Mouse (Mus musculus) embryonic fibroblast, embryonic 13.5 days (primary cell): ENCODE measurements at regions not wholly inside any gene's neighbourhood (a gene's known extent, or its start where the extent isn't known, plus 50 kb on each side); places are given as distances from the start of the nearest gene placed in this dataset.
A peak's percentile ranks its signal among the peaks of the same experiment; 100 is the strongest.

Source experiments
- H3K27ac ChIP-seq: 2 replicates; pipeline ENCODE4 v1.5.1; 2012; ENCODE audit warnings: low read length, control low read depth, inconsistent platforms; ENCODE audit not compliant: insufficient read depth
- H3K4me1 ChIP-seq: 2 replicates; pipeline ENCODE4 v1.6.1; 2011; ENCODE audit warnings: low read length; ENCODE audit not compliant: control insufficient read depth, insufficient read depth
- H3K4me3 ChIP-seq: 2 replicates; pipeline ENCODE4 v1.5.1; 2011; ENCODE audit warnings: mild to moderate bottlenecking, control low read depth, low read length; ENCODE audit not compliant: insufficient read depth
- CTCF ChIP-seq: IDR thresholded peaks from 2 replicates; pipeline ENCODE4 v1.5.1; 2011; ENCODE audit warnings: mild to moderate bottlenecking, control low read depth, low read length, moderate library complexity, borderline replicate concordance; ENCODE audit not compliant: insufficient read depth
- POLR2A ChIP-seq: IDR thresholded peaks from 2 replicates; pipeline ENCODE4 v1.6.1; 2011; ENCODE audit warnings: low read depth, mild to moderate bottlenecking, control low read depth, low read length, moderate library complexity

DNA sequence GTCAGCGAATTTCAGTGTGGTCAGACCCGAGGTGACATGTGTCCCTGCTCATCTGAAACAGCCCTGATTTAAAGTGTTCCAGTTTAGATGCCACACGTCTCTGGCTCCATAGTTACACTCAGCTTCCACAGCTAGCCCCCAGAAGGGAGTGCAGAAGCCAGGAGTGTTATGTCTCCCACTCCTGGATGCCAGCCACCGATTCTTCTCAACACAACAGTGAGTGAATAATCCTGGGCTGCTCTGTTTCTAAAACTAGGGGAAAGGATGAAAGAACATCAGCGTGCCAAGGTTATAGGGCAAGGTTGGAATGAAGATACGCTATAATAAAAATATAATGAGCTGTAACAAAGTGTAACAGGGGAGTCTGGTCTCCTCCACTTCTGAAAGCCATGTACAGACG, 51.5 kb upstream of the Stmnd1 start:
- Histone ChIP-seq H3K27ac (no peak overlapping the region), H3K4me3 (no peak overlapping the region), H3K4me1 (peaks cover 6% of the 10 kb centered on the region)
- TF ChIP-seq CTCF (no peak), POLR2A (no peak)

DNA sequence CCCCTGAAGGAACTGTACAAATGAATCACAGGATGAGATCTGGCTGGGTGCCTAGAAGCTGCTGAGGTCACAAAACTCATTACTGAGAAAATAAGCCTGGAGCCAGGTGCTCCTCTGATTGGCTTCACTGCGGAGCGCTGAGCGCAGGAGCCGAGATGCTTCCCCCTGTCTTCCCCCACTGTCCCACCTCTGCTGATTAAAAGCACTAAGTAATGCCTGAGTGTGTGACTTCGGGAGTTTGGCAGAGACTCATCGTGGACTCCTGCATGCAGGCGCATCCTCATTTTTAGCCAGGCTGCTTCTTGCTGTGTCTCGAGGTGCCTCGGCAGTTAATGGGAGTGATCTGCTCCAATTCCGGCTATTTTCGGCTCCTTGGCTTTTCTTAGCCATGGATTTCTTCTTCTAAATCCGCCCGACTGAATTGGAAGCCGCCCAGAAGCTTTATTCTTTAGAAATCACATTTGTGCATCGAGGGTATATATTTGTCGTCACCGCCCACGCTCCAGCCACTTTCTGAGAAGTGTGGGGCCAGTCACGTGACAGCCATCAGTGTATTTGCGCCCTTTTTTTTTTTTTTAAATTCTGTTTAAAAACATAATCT, 55.3 kb upstream of the Stmnd1 start:
- TF ChIP-seq POLR2A (no peak), CTCF (no peak)
- Histone ChIP-seq H3K4me3 (peak overlapping the region; percentile 0; the same call in 1 of the 2 replicates), H3K4me1 (peaks cover 9% of the 10 kb centered on the region), H3K27ac (peak overlapping the region; percentile 3; the same call in 1 of the 2 replicates)

DNA sequence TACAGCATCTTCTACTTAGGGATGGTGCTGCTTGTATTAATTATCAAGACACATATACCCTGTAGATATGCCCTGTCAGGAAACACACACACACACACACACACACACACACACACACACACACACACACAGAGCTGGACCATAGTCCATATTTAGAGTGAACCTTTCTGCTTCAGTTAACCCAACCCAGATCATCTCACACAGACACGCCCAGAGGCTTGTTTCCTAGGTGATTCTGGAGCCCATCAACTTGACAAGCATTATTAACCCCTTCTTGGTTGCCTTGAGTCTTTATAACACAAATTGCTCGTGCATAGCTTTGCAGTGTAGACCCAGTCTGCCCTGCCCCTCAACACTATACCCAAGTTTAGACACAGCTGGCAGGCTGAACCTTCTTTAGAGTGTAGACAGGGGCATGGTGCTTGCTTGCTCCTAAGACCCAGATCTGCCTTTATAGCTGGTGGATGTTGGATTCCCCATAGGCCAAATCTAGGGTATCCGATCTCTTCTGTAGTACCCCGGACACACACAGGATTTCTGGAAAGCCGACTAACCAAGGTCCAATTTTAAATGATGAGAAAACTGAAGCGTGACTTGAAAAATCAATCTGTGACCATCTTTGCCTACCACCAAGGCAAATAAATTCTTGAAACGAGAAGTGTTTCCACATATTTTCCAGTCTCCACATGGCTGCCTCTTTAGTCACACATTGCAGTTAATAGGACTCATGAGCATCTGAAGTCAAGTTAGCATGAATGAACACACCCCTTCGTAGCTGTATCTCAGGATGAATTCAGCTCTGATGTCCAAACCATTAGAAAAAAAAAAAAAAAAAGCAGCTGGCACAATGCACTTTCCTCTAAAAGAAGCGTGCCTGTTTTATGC, 56.3 kb upstream of the Stmnd1 start:
- H3K4me3 ChIP-seq = no peak overlapping the region
- TF ChIP-seq CTCF = no peak
- TF ChIP-seq POLR2A = no peak
- peak overlapping the region; percentile 54 for H3K27ac ChIP-seq
- peaks cover 9% of the 10 kb centered on the region for H3K4me1 ChIP-seq

DNA sequence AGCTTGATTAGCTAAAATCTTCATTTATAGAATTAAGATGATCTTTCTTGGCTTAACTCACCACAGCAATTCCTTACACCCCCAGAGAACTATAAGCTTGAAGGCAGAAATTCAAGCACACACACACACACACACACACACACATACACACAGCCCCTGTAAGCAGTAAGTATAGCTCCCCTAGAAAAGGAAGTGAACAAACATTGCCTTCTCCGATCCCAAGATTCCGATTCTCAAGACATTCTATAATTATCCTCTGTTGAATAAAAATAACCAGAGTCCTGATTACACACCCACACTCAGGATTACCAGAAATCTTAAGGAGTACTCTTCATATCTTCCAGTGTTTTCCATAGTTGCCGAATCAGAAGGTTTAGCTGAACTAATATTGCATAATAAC, 70.0 kb upstream of the Stmnd1 start:
- H3K4me3 ChIP-seq = no peak overlapping the region
- H3K4me1 ChIP-seq = no peaks in the 10 kb centered on the region
- TF ChIP-seq POLR2A (no peak), CTCF (no peak)

DNA sequence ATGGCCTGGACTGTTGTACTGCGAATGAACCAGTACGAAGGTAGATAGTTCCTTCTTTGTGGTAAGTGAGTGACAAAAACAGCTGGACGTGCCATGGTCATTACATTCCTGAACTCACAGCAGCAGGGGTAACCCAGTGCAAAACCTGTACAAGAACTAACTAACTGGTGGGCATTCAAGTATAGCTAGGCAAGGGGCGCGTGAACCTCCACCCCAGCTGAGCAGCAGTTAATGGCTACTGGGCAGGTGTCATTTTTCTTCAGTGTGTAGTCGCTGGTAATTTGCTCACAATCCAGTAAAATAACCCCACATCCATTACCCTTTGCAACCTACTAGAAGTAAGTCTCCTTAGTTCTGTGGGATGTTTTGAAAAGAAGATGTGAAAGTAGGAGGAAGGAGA, 70.9 kb upstream of the Stmnd1 start:
- TF ChIP-seq CTCF (no peak), POLR2A (no peak)
- Histone ChIP-seq H3K27ac (no peak overlapping the region), H3K4me3 (no peak overlapping the region), H3K4me1 (no peaks in the 10 kb centered on the region)

More for the DNA sequence above, 70.0 kb upstream of the Stmnd1 start:
- H3K27ac ChIP-seq = no peak overlapping the region

DNA sequence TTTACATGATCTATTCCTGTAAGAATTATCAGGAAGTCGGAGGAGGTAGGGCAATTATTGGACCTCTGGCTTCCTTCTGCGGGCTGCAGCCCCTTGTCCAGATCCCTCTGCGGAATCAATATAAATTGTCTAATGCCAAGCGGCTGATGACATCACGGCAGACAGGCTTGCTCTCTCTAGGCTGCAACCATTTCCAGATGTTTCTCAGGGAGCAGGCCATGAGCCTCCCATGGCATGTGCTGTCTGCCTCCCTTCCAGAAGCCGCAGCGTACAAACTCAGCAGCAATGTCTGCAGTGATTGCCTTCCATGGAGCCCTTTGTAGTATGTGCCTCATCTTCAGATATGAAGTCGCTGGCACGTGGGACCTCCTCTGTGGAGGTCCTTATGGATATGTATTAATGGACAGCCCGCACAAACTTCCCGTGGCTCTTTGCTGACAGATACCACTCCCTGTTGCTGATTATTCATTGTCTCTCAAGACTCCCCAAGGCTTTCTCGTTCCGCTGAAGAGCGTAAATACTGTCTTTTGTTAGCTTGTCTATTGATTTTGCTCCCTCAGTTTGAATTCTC, 72.4 kb upstream of the Stmnd1 start:
- Histone ChIP-seq H3K4me1 (no peaks in the 10 kb centered on the region), H3K4me3 (no peak overlapping the region), H3K27ac (no peak overlapping the region)
- TF ChIP-seq CTCF = no peak
- TF ChIP-seq POLR2A = no peak

DNA sequence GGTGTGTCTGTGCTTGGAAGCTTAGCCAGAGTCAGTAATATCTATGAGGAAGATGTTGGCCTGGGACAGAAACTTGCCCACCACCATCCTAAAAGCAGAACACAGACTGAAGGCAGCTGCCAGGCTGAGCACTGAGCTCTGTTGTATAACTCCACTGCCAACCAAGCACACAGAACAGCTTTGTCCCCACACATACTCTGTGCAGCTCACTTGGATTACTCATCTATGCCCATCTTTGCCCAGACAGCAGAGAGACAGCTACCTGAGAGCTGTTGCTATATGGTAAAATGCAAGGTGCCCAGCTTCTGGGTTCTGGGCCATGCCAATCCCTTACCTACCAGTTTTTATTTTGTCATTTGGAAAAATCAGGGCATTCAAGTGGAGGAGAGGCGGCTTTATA, 80.4 kb upstream of the Stmnd1 start:
- H3K4me1 ChIP-seq = no peaks in the 10 kb centered on the region
- H3K27ac ChIP-seq = no peak overlapping the region
- no peak overlapping the region for H3K4me3 ChIP-seq
- TF ChIP-seq CTCF (no peak), POLR2A (no peak)

DNA sequence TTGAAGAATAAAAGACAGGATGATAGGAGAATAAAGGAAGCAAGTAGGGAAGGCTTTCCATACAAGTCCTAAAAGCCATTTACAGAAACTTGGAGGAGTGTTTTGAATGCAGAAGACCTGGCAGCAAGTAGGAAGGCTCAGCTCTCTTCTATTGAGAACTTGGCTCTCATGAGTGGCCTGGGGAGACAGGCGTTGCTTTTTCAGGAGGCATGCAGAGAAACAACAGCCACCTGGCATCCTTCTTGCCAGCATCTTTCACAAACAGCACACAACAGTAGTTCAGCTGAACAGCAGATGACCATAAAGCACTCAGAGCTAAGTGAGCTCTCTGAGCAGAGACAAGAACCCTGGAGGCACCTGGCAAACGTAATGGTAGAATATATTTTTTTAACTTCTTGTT, 83.8 kb upstream of the Stmnd1 start:
- Histone ChIP-seq H3K27ac (no peak overlapping the region), H3K4me3 (no peak overlapping the region), H3K4me1 (no peaks in the 10 kb centered on the region)
- no peak for TF ChIP-seq CTCF
- TF ChIP-seq POLR2A = no peak

DNA sequence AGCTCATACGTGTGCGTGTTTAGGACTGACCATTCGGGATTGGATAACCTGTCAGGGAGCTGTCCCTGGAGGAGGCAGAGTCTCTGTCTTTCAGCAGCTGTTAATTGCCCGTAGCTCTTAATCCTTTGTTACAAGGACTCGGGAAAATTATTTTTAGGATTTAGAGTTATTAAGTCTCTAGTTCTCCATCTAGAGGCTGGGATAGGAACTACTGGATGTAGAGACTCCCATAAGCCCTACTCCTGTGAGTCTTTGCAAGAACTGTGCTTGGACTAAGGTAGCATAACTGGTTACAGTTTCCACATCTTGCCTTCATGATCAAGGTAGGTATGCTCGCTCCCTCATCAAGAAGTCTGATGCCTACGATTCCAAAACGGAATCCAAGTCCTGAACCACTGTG, 90.7 kb upstream of the Stmnd1 start:
- Histone ChIP-seq H3K4me3 (no peak overlapping the region), H3K4me1 (no peaks in the 10 kb centered on the region), H3K27ac (no peak overlapping the region)
- TF ChIP-seq CTCF (no peak), POLR2A (no peak)
